Mouse (Mus musculus): Measurements from ENCODE around the gene Dusp3. TPM values are rescaled to one million over a fixed set of nuclear protein-coding genes. Genes with fewer than 3 reads are reported as not detected.

The Dusp3 gene
- polyA plus RNA-seq, 1 experiment from 2014 or later: 20.2 TPM

DNA sequence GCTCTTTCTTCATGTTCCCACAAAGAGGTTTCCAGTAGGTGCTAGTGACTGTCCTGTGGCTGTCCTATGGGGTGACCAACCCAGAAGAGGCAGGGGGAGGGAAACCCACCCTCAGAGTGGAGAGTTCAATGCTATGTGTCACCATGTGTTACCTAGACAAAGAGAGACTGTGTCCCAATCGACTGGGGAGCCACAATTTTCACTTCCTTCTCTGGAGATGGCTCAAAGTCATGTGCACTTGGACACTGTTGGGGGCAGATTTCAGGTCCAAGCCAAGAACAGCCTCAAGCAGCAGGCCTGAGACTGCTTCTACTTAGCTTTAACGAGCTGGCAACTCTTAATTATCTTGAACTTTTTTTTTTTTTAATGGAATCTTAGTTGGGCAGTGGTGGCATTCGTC, 14.7 kb downstream of the Dusp3 start:
- Histone ChIP-seq H3K27me3 (peaks cover 14% of the 10 kb centered on the region), H3K36me3 (0 out of 2 replicates have a peak, but pooled peaks cover 5% of the 10 kb centered on the region), H3K4me2 (no peak overlapping the region), H3K27ac (replicated peaks) (no peak overlapping the region), H3K4me1 (replicated peaks) (peaks cover 11% of the 10 kb centered on the region), H3K9me3 (no peaks in the 10 kb centered on the region), H3K4me3 (no peak overlapping the region), H3K9ac (no peak overlapping the region)
- WGBS: 79% methylated on average over 3 of the region's 3 CpGs
- ATAC-seq (ENCODE audit: low read depth): no peak

DNA sequence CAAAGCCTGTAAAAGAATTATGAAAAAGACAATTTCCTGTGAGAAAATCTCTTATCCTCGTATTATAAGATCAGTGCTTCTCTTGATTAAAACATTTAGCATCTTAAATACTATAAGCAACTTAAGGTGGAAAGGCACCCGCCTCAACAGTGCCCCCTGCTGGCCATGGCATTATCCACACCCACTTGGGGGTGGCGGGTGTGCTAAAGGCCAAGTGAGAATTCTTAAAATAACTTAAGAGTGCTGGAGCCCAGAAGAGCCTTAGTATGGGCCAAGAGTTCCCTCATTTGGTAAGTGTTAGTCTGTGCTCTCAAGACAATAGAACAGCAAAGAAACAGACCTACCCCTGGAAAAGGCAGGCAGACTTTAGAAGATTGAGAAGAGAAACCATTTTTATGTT, 15.4 kb downstream of the Dusp3 start:
- no peak overlapping the region for H3K4me3 ChIP-seq
- no peak overlapping the region for H3K27ac ChIP-seq (replicated peaks)
- H3K4me2 ChIP-seq: no peak overlapping the region
- H3K9ac ChIP-seq: no peak overlapping the region
- WGBS: 46% methylated on average over 3 of the region's 3 CpGs
- peaks cover 20% of the 10 kb centered on the region for H3K27me3 ChIP-seq
- H3K9me3 ChIP-seq: no peaks in the 10 kb centered on the region
- ATAC-seq (ENCODE audit: low read depth): no peak
- H3K4me1 ChIP-seq (replicated peaks): peaks cover 16% of the 10 kb centered on the region
- no peaks in the 10 kb centered on the region for H3K36me3 ChIP-seq

DNA sequence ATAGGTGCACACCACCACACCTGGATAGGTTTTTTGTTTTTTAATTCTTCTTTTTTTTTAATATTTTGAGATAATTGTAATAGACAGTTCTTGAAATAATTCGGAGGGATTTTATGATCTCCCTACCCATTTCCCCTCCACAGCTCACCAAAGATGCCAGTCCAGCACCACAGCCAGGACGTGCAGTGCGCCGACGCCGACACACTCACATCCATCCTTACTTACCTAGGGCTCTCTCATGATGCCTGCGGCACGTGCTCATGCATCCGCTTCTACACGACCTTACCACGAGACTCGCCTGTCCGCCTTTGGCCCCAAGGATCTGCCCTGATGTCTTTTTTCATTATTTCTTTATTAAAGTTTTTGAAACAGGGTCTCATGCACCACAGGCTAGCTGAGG, 17.0 kb downstream of the Dusp3 start:
- Histone ChIP-seq H3K27me3 (peaks cover 36% of the 10 kb centered on the region), H3K4me1 (replicated peaks) (peaks cover 29% of the 10 kb centered on the region), H3K9ac (no peak overlapping the region), H3K36me3 (no peaks in the 10 kb centered on the region), H3K4me3 (no peak overlapping the region), H3K27ac (replicated peaks) (no peak overlapping the region), H3K4me2 (no peak overlapping the region), H3K9me3 (no peaks in the 10 kb centered on the region)
- WGBS: 84% methylated on average over 13 of the region's 13 CpGs
- ATAC-seq (ENCODE audit: low read depth): no peak

DNA sequence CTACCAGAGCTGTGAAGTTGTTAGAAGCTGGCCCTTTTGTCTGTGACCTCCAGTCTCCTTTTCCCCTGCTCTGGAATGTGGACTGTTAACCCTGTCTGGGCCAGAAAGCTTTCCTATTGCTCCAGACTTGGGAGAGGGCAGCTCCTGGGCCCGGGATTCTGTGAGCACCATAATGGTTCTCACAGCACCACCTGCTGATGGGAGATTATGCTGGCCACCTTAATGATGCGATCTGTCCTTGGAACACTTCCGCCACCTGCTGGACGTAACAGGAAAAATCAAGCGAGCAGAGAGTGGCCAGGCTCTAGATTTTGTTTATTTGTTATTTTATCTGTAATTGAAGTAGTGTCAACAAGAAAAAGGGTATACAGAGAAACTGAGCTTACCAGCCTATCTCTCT, 18.0 kb downstream of the Dusp3 start:
- H3K9ac ChIP-seq: no peak overlapping the region
- no peak overlapping the region for H3K4me2 ChIP-seq
- H3K9me3 ChIP-seq: no peaks in the 10 kb centered on the region
- 0% methylated on average over 5 of the region's 5 CpGs for WGBS
- H3K4me3 ChIP-seq: no peak overlapping the region
- ATAC-seq (ENCODE audit: low read depth): peak; percentile 64
- peaks cover 39% of the 10 kb centered on the region for H3K4me1 ChIP-seq (replicated peaks)
- no peaks in the 10 kb centered on the region for H3K36me3 ChIP-seq
- H3K27me3 ChIP-seq: peaks cover 46% of the 10 kb centered on the region
- H3K27ac ChIP-seq (replicated peaks): no peak overlapping the region

DNA sequence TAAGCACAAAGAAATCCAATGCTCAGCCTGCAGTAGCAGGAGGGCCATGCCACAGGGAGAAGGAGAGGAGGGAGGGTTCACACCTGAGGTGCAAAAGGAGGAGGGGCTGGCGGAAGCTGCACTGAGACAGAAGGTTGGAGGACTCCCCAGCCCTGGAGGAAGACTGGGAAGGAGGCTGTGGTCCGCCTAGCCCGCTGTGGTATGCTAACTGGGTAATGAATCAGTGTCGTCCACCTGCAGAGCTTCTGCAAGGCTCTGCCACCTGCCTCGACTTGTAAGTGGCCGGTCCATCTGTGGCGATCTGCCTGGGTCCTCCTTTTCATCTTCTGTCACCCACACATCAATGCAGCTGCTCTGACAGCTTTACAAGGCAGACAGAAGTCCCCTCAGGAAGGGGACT, 18.5 kb downstream of the Dusp3 start:
- ATAC-seq (ENCODE audit: low read depth): no peak
- Histone ChIP-seq H3K27me3 (peaks cover 51% of the 10 kb centered on the region), H3K9me3 (no peaks in the 10 kb centered on the region), H3K36me3 (no peaks in the 10 kb centered on the region), H3K9ac (no peak overlapping the region), H3K27ac (replicated peaks) (no peak overlapping the region), H3K4me2 (no peak overlapping the region), H3K4me3 (no peak overlapping the region), H3K4me1 (replicated peaks) (peaks cover 44% of the 10 kb centered on the region)
- 6% methylated on average over 7 of the region's 7 CpGs for WGBS

DNA sequence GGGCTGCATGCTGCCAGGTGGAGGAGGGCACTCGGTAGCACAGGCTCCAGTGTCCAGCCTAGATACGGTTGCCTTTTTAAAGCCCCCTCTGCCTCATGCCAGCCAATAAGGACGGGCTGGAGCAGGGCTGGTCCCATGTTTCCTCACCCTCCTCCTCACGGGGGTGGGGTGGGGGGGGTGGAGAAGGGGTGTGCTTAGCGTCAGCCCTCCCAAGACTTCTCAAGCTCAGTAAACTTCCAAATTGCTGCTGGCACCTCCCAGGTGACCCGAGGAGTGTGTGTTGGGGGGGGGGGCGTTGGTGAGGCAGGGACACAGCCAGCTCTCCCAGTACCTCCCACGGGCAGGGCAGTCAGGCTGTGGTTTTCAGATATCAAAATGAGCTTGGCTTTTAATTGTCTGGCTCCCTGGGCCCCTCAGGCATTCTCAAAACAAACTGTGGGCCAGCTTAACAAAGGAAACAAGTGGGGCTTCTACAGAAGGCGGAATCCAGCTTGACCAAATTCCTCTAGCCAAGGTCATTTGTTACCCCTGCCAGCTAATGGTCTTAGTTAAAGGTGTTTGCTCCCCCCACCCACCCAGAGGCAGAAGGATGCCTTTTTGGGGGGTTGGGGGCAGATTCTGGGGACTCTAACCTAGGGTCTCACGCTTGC, 19.7 kb downstream of the Dusp3 start, which contains the start of gene Sost:
TSS of gene Sost (minus strand) at position 51 of the 650 bp plus-strand sequence.
- Histone ChIP-seq H3K9me3 (no peaks in the 10 kb centered on the region), H3K27me3 (peaks cover 63% of the 10 kb centered on the region), H3K36me3 (no peaks in the 10 kb centered on the region), H3K9ac (no peak within 1 kb of the TSS), H3K4me2 (no peak within 1 kb of the TSS), H3K4me3 (no peak within 1 kb of the TSS), H3K4me1 (replicated peaks) (peaks cover 51% of the 10 kb centered on the region), H3K27ac (replicated peaks) (no peak within 1 kb of the TSS)
- ATAC-seq (ENCODE audit: low read depth): no peak
- WGBS: 17% methylated on average over 10 of the region's 10 CpGs

DNA sequence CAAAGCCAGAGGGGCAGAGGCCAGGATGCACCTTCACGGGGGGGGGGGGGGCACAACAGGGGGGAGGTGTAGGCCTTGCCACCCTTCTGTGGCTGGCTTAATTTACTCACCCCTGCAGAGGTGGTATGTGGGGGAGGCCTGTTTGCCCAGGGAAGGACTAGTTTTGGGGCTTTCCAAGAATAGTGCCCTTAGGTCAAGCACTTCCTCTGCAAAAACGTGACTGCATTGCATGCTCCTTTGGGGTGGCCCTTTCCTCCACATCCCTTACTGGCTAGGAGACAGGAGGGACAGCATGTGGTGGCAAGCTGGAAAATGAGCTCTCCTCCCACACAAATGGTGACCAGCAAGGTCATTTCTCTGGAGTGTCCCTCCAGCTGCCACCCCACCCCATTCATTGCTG, 21.3 kb downstream of the Dusp3 start:
- Histone ChIP-seq H3K27ac (replicated peaks) (no peak overlapping the region), H3K4me3 (no peak overlapping the region), H3K36me3 (no peaks in the 10 kb centered on the region), H3K9me3 (no peaks in the 10 kb centered on the region), H3K4me1 (replicated peaks) (peaks cover 51% of the 10 kb centered on the region), H3K27me3 (peaks cover 79% of the 10 kb centered on the region), H3K4me2 (no peak overlapping the region), H3K9ac (no peak overlapping the region)
- ATAC-seq (ENCODE audit: low read depth): no peak
- 20% methylated on average over 2 of the region's 2 CpGs for WGBS

DNA sequence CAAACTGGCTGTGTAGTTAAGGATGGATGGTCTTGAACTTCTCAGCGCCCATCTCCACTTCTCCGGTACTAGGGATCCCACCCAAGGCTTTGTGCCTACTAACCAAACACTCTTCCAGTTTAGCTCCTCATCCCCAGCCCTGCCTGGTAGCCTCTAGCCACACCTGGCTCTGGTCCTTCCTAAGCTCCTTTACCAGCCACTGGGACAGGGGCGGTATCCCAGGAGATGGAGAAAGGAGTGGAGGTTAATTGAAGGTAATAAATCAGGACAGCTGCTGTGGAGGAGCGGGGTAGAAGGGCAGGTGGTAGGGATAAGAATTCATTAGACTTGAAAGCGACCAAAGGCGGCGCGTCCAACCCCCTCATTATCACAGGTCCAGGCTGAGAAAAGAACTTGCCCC, 22.2 kb downstream of the Dusp3 start:
- Histone ChIP-seq H3K9me3 (no peaks in the 10 kb centered on the region), H3K9ac (no peak overlapping the region), H3K27ac (replicated peaks) (no peak overlapping the region), H3K4me1 (replicated peaks) (peaks cover 51% of the 10 kb centered on the region), H3K4me3 (0 out of 2 replicates have a peak overlapping the region, but pooled peaks have one; percentile 54), H3K36me3 (no peaks in the 10 kb centered on the region), H3K27me3 (peaks cover 84% of the 10 kb centered on the region), H3K4me2 (peak overlapping the region; percentile 93; the same call in 1 of the 2 replicates)
- ATAC-seq (ENCODE audit: low read depth): no peak
- WGBS: 3% methylated on average over 8 of the region's 8 CpGs

DNA sequence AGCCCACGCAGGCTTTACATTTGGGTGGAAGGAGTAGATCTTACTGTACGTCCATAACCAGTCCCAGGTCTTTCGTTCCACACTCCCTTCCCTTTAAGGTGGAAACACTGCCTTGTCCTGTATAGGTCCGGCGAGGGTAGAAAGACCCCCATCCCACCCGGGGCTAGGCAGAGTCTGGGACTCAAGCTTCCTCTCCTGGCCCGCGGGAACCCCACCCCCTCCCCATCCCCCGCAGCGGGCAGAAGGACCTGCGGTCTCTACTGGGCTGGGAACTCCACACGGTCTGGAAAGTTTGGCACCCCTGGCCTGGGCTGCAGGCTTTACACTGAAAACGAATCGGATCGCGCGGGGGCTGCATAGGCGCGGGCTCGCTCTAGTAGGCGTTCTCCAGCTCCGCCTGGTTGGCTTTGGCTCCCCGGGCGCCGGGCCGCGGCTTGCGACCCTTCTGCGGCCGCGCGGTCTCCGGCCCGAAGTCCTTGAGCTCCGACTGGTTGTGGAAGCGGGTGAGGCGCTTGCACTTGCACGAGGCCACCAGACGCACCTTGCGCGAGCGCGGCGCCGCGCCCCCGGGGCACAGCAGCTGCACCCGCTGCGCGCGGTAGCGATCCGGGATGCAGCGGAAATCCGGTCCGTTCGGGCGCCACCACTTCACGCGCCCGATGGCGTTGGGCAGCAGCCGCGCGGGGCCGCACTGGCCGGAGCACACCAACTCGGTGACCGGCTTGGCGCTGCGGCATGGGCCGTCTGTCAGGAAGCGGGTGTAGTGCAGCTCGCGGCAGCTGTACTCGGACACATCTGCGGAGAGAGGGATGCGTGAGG, 23.1 kb downstream of the Dusp3 start:
- Histone ChIP-seq H3K36me3 (no peaks in the 10 kb centered on the region), H3K9ac (peak overlapping the region; percentile 75), H3K9me3 (no peaks in the 10 kb centered on the region), H3K27ac (replicated peaks) (0 out of 2 replicates have a peak overlapping the region, but pooled peaks have one; percentile 33), H3K4me1 (replicated peaks) (peaks cover 51% of the 10 kb centered on the region), H3K4me3 (peak overlapping the region; percentile 54), H3K27me3 (peaks cover 88% of the 10 kb centered on the region), H3K4me2 (peak overlapping the region; percentile 93)
- ATAC-seq (ENCODE audit: low read depth): peak; percentile 32
- WGBS: under 1% methylated on average over 78 of the region's 78 CpGs

DNA sequence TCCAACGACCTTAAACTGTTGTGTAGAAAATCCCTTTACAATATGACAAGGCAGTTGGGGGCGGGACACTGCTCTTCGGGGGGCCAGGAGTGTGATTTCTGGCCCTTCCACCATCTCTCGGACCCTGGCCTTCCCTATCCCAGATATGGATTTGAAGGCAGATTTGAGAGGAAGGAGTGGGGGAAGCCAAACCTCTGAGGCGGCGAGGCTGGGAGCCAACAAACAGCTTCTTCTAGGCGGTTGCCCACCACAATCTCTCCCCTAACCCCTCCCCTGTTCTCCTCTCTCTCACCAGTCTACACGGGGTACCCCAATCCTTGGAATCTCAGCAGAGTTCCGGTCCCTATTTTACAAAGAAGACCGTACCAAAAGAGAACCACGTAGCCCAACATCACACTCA, 23.8 kb downstream of the Dusp3 start:
- Histone ChIP-seq H3K36me3 (no peaks in the 10 kb centered on the region), H3K4me1 (replicated peaks) (peaks cover 44% of the 10 kb centered on the region), H3K27me3 (peaks cover 85% of the 10 kb centered on the region), H3K4me3 (peak overlapping the region; percentile 54), H3K9ac (no peak overlapping the region), H3K4me2 (peak overlapping the region; percentile 93), H3K9me3 (no peaks in the 10 kb centered on the region), H3K27ac (replicated peaks) (no peak overlapping the region)
- no peak for ATAC-seq (ENCODE audit: low read depth)
- 5% methylated on average over 11 of the region's 11 CpGs for WGBS

DNA sequence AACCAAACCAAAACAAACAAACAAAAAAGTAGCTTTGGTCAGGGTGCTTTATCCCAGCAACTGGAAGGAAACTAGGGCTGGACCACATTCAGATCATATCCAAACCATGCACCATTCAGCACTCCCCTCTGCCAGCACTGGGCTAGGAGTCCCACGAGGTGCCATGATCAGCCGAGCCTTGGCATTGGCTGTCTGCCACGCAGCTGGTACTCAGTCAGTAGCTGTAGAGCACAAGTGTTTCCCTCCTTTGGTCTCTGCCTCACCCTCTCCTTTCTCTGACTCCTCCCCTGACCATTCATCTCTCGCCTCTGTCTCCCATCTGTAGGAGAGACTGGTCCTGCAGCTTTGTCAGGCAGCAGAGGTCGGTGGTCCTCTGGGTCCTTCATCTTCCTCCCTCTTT, 29.3 kb downstream of the Dusp3 start:
- ATAC-seq (ENCODE audit: low read depth): peak; percentile 36; the same call in 1 of the 2 replicates
- Histone ChIP-seq H3K9ac (no peak overlapping the region), H3K4me1 (replicated peaks) (peaks cover 10% of the 10 kb centered on the region), H3K27me3 (peaks cover 39% of the 10 kb centered on the region), H3K9me3 (no peaks in the 10 kb centered on the region), H3K4me2 (no peak overlapping the region), H3K27ac (replicated peaks) (no peak overlapping the region), H3K4me3 (no peak overlapping the region), H3K36me3 (no peaks in the 10 kb centered on the region)
- 54% methylated on average over 5 of the region's 5 CpGs for WGBS

DNA sequence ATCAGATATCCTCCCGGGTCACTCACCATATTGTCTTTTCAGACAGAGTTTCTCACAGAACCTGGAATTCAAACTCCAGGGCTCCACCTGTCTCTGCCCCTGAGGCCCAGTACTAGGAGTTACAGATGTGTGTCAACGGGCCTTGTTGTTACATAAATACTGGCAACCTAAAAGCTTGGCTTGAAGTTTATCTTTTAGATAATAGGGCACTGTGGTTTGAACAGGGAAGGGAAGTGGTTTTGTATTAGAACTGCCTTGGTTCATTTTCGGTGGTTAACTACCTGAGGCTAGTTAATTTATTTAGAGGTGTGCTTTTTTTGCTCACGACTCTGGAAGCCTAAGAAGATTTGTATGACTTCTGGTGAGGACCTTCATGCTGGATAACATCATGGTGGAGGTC, 33.4 kb downstream of the Dusp3 start:
- H3K27me3 ChIP-seq: peaks cover 8% of the 10 kb centered on the region
- no peak overlapping the region for H3K27ac ChIP-seq (replicated peaks)
- peaks cover 14% of the 10 kb centered on the region for H3K4me1 ChIP-seq (replicated peaks)
- no peak for ATAC-seq (ENCODE audit: low read depth)
- no peak overlapping the region for H3K9ac ChIP-seq
- H3K9me3 ChIP-seq: no peaks in the 10 kb centered on the region
- H3K4me2 ChIP-seq: no peak overlapping the region
- H3K36me3 ChIP-seq: no peaks in the 10 kb centered on the region
- no peak overlapping the region for H3K4me3 ChIP-seq
- 79% methylated on average over 4 of the region's 4 CpGs for WGBS

Data from neural tube, embryonic 13.5 days (tissue).